Mouse (Mus musculus) forebrain, postnatal 0 days (tissue): ENCODE measurements at regions not wholly inside any gene's neighbourhood (a gene's known extent, or its start where the extent isn't known, plus 50 kb on each side); places are given as distances from the start of the nearest gene placed in this dataset.
A peak's percentile ranks its signal among the peaks of the same experiment; 100 is the strongest.
"Not testable (repeated sequence)": the region's sequence is repeated elsewhere in the genome, so short reads cannot be mapped to it uniquely, and the experiment has no call there.

Experiments used
- ATAC-seq: fragments of 200-750 bp; cut with Nextera tagmentation; 2 replicates; pipeline ENCODE4 v1.8.0; 2017; ENCODE audit warnings: mild to moderate bottlenecking, moderate library complexity
- DNase-seq: peaks from one replicate; pipeline ENCODE4 v3.0.0-alpha.2; 2015
- H3K27ac ChIP-seq: fragments of 300-500 bp; sonication (generic); 2 replicates; pipeline ENCODE4 v1.5.1; 2014; ENCODE audit warnings: low read depth, mild to moderate bottlenecking, antibody characterized with exemption, low read length, moderate library complexity, mixed read lengths
- H3K27me3 ChIP-seq: fragments of 300-500 bp; sonication (generic); 2 replicates; pipeline ENCODE4 v1.6.1; 2014; ENCODE audit warnings: mild to moderate bottlenecking, low read length, mixed read lengths; ENCODE audit not compliant: insufficient read depth
- H3K36me3 ChIP-seq: fragments of 300-500 bp; sonication (generic); 2 replicates; pipeline ENCODE4 v1.6.1; 2014; ENCODE audit warnings: mild to moderate bottlenecking, moderate library complexity; ENCODE audit not compliant: insufficient read depth
- H3K4me1 ChIP-seq: fragments of 300-500 bp; sonication (generic); 2 replicates; pipeline ENCODE4 v1.6.1; 2014; ENCODE audit warnings: antibody characterized with exemption; ENCODE audit not compliant: insufficient read depth
- H3K4me2 ChIP-seq: fragments of 300-500 bp; sonication (generic); 2 replicates; pipeline ENCODE4 v1.6.1; 2014; ENCODE audit warnings: low read depth, mild to moderate bottlenecking, moderate library complexity
- H3K4me3 ChIP-seq: fragments of 300-500 bp; sonication (generic); 2 replicates; pipeline ENCODE4 v1.5.1; 2014; ENCODE audit warnings: low read depth, low read length, mixed read lengths
- H3K9ac ChIP-seq: fragments of 300-500 bp; sonication (generic); 2 replicates; pipeline ENCODE4 v1.6.1; 2014; ENCODE audit warnings: mild to moderate bottlenecking
- H3K9me3 ChIP-seq: fragments of 300-500 bp; sonication (generic); 2 replicates; pipeline ENCODE4 v1.6.1; 2016; ENCODE audit warnings: low read length
- CTCF ChIP-seq: sonication (generic); IDR thresholded peaks from 2 replicates; pipeline ENCODE4 v1.5.1; 2016; ENCODE audit warnings: antibody characterized with exemption, control low read depth, low read depth
- WGBS: fragments of 180-500 bp; shearing (Covaris S2); extraction: QIAGEN DNeasy Blood & Tissue Kit; methylation state at CpG from one replicate; pipeline ENCODE4 v1.1.7; 2014; 5-methylcytosine and 5-hydroxymethylcytosine counted together

DNA sequence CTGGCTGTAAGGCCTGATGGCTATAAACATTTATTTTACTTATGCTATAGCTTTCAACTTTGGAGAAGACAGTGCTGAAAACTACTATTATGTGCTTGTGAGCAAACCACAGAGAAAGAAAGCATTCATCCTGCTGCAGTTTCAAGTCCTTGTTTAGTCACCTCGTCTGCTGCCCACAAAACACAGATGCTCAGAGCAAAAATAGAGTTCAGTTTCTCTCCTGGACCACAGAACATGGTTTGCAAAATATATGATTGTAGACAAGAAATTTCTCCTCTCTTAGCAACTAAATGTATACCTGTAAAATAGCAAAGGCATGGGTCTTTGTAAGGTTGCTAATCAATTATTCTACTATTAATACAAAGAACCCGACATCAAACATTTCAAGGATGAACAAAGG, 210.7 kb upstream of the Edil3 start:
- Histone ChIP-seq H3K27ac (no peak overlapping the region), H3K4me3 (no peak overlapping the region), H3K4me2 (no peak overlapping the region), H3K4me1 (no peaks in the 10 kb centered on the region), H3K27me3 (no peaks in the 10 kb centered on the region), H3K9me3 (no peaks in the 10 kb centered on the region), H3K36me3 (no peaks in the 10 kb centered on the region), H3K9ac (no peak overlapping the region)
- DNase-seq: no peak
- WGBS: 57% methylated on average over 2 of the region's 2 CpGs
- ATAC-seq: no peak
- TF ChIP-seq CTCF: no peak

DNA sequence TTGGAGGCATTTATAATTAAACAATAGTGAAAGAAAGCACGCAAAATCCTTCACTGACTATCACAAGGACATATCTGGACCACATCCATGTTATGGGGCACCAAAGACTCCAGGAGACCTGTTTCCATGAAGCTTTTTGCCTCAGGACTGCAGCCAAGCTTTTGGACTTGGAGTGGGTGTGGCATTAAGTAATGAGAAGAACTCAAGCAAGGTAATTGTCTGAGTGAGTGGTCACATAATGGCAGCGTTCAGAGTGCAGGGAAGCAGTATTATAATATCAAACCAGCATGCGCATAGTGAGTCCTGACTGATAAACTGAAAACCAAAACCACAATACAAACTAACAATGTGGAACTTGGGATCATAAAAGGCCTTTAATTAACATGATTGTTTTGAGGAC, 208.0 kb upstream of the Edil3 start:
- no peak overlapping the region for H3K4me3 ChIP-seq
- H3K4me1 ChIP-seq: no peaks in the 10 kb centered on the region
- no peak overlapping the region for H3K4me2 ChIP-seq
- H3K36me3 ChIP-seq: no peaks in the 10 kb centered on the region
- H3K27me3 ChIP-seq: no peaks in the 10 kb centered on the region
- DNase-seq: no peak
- no peak overlapping the region for H3K27ac ChIP-seq
- no peaks in the 10 kb centered on the region for H3K9me3 ChIP-seq
- WGBS: 64% methylated on average over 3 of the region's 3 CpGs
- no peak overlapping the region for H3K9ac ChIP-seq
- no peak for TF ChIP-seq CTCF
- no peak for ATAC-seq

DNA sequence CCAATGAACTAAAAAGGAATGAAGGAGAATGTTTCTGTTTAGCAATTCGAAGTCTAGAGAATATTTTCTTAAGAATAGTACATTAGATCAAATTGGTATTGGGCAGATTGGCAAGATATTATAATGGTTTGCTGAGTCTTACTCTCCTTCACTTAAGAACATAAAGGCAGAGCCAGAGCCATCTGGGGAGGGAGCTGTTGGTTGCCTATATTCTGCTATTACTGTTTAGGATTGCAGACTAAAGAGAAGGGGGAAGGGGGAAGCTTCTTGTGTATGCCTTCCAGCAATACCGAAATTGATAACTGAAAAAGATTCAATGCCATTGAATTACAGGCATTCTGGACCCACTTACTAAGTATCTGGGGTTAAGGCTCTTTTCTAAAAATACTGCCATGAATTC, 171.1 kb upstream of the Edil3 start:
- H3K4me3 ChIP-seq: no peak overlapping the region
- no peak overlapping the region for H3K27ac ChIP-seq
- no peak overlapping the region for H3K4me2 ChIP-seq
- WGBS: 67% methylated on average over 2 of the region's 2 CpGs
- no peak for TF ChIP-seq CTCF
- DNase-seq: peak; percentile 1
- H3K9ac ChIP-seq: no peak overlapping the region
- ATAC-seq: no peak
- H3K4me1 ChIP-seq: no peaks in the 10 kb centered on the region
- H3K9me3 ChIP-seq: no peaks in the 10 kb centered on the region
- H3K27me3 ChIP-seq: no peaks in the 10 kb centered on the region
- no peaks in the 10 kb centered on the region for H3K36me3 ChIP-seq

DNA sequence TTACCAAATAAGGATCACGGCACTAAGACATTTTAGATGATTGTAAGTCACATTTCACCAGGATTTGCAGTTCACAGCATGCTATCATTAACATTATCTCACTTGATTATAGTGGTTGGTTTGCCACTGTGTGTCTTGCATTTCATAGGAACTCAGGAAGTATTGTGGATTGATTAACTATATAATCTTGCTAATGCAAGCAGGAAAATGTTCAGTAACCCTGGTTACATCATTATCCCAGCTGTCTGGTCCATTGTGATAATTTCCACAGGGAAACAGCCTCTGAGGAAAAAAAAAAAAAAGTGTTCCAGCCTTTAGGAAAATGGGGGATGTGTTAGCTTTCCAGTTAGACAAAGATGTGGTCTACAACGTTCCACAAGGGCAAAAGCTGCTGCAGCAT, 170.2 kb upstream of the Edil3 start:
- Histone ChIP-seq H3K9ac (no peak overlapping the region), H3K4me1 (no peaks in the 10 kb centered on the region), H3K9me3 (no peaks in the 10 kb centered on the region), H3K27me3 (no peaks in the 10 kb centered on the region), H3K4me3 (no peak overlapping the region), H3K27ac (no peak overlapping the region), H3K4me2 (no peak overlapping the region), H3K36me3 (no peaks in the 10 kb centered on the region)
- ATAC-seq (peak; percentile 51), DNase-seq (peak; percentile 3)
- no peak for TF ChIP-seq CTCF
- WGBS: 30% methylated on average over 2 of the region's 2 CpGs

DNA sequence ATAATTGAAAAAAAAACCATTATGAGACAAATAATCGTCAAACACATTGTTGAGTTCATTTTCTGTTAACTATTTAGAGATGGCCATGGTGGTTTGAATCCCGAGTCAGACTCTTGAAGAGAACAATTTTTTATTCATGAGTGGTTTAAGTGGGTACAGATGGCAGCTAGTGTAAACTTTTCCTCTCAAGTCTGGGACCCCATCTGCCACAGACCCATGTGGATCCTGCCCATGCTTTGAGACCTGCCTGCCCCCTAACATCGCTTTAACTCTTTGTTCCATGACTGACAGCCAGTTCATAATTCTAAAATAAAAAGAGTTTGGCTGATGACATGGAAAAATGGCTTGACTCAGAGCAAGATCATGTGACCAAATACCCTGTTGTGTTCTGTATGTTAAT, 166.2 kb upstream of the Edil3 start:
- H3K9ac ChIP-seq: no peak overlapping the region
- 63% methylated on average over 3 of the region's 3 CpGs for WGBS
- no peak overlapping the region for H3K4me3 ChIP-seq
- no peaks in the 10 kb centered on the region for H3K4me1 ChIP-seq
- peak; percentile 29; the same call in 1 of the 2 replicates for ATAC-seq
- TF ChIP-seq CTCF: no peak
- DNase-seq: no peak
- H3K36me3 ChIP-seq: no peaks in the 10 kb centered on the region
- no peaks in the 10 kb centered on the region for H3K9me3 ChIP-seq
- H3K27me3 ChIP-seq: no peaks in the 10 kb centered on the region
- no peak overlapping the region for H3K27ac ChIP-seq
- no peak overlapping the region for H3K4me2 ChIP-seq

DNA sequence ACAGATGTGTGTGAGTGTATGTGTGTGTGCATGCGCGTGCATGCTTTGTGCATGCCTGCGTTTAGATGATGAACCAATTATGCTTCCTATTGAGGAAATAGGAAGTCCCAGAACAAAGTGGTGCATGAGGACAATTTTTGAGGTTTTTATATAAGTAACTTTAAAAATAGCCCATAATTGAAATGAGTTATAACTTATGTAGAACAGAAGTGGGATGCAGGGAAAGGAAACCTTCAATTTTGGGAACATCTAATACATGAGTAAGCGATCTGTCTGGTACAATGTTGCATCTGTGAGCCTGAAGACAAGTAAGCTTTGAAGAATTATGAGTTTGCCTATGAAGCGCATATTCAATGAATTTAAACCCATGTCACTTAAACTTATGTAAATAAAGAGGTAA, 145.4 kb upstream of the Edil3 start:
- Histone ChIP-seq H3K27me3 (no peaks in the 10 kb centered on the region), H3K27ac (no peak overlapping the region), H3K9me3 (no peaks in the 10 kb centered on the region), H3K36me3 (no peaks in the 10 kb centered on the region), H3K4me3 (no peak overlapping the region), H3K4me1 (no peaks in the 10 kb centered on the region), H3K9ac (no peak overlapping the region), H3K4me2 (no peak overlapping the region)
- TF ChIP-seq CTCF: no peak
- no peak for DNase-seq
- no peak for ATAC-seq
- WGBS: 88% methylated on average over 5 of the region's 5 CpGs

DNA sequence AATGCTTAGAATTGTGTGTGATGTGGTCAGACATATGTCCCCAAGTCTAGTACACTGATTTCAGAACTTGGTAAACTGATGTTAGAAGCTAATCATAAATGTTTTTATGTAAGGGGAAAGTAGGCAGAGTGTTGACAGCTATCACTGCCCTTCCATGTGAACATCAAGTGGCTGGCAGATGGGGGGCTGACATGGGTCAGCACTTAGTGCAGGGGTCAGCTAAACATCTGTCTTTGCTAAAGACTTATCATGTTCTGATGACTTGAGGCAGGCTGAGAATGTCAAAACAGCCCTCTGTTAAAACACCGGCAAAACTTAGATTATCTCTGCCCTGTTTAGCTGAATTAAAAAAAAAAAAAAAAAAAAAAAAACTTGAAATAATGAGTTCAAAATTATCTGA, 116.7 kb upstream of the Edil3 start:
- no peak overlapping the region for H3K27ac ChIP-seq
- H3K4me2 ChIP-seq: no peak overlapping the region
- H3K27me3 ChIP-seq: no peaks in the 10 kb centered on the region
- no peaks in the 10 kb centered on the region for H3K4me1 ChIP-seq
- DNase-seq: no peak
- H3K4me3 ChIP-seq: no peak overlapping the region
- no peaks in the 10 kb centered on the region for H3K9me3 ChIP-seq
- no peak for TF ChIP-seq CTCF
- H3K36me3 ChIP-seq: no peaks in the 10 kb centered on the region
- WGBS: 80% methylated on average over 1 of the region's 1 CpGs
- no peak overlapping the region for H3K9ac ChIP-seq
- ATAC-seq: no peak

DNA sequence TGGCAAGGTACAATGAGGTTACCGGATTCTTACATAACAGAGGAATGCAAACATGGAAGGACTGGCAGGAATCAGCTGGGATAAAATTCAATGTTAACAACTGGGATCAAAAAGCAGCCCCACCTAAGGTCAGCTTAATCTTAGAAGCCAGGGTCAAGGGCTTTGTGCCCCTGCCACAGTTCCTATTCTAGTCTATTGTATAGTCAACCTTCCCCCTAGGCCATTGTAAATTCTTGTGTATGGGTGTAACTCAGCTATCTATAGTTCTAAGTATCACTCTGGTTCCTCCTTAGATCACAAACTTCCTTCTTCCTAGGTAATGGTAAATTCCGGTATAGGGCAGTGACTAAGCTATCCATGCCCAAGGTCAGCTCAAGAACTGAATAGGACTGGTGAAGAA, 91.6 kb upstream of the Edil3 start:
- H3K27ac ChIP-seq, H3K4me2 ChIP-seq, H3K4me1 ChIP-seq, H3K36me3 ChIP-seq, H3K9ac ChIP-seq, H3K4me3 ChIP-seq, ATAC-seq, H3K27me3 ChIP-seq, H3K9me3 ChIP-seq, DNase-seq: not testable (repeated sequence)
- 97% methylated on average over 2 of the region's 2 CpGs for WGBS
